Mouse (Mus musculus): ENCODE measurements at regions not wholly inside any gene's neighbourhood (a gene's known extent, or its start where the extent isn't known, plus 50 kb on each side); places are given as distances from the start of the nearest gene placed in this dataset.
A peak's percentile ranks its signal among the peaks of the same experiment; 100 is the strongest.

GRCm38 (mm10) chr1:60665329-60665728 lies 51.3 kb upstream of the Cd28 start:
- H3K4me3 ChIP-seq, result no peak overlapping the region
- TF ChIP-seq CTCF (IDR thresholded peaks at IDR 0.05), result no peak
- intact Hi-C loops (cut with DNase I), result loop anchor here (10.0 kb wide), 1 partner anchor 321 kb away; the partner anchor contains the start of gene Cyp20a1
- no peak overlapping the region for H3K27ac ChIP-seq
- DNase-seq (ENCODE audit: extremely low spot score in 1 of 2, low spot score in 2 of 2), result no peak

- intact Hi-C loops (cut with DNase I), result loop anchor here (10.0 kb wide), 1 partner anchor 318 kb away; the partner anchor contains the start of gene Cyp20a1
- H3K27ac ChIP-seq, result no peak overlapping the region
- H3K4me3 ChIP-seq, result no peak overlapping the region
- no peak for DNase-seq (ENCODE audit: extremely low spot score in 1 of 2, low spot score in 2 of 2)
- no peak for TF ChIP-seq CTCF (IDR thresholded peaks at IDR 0.05)
Observed at GRCm38 (mm10) chr1:60662301-60662986, 54.2 kb upstream of the Cd28 start.

- intact Hi-C loops (cut with DNase I), result loop anchor here (10.0 kb wide), 1 partner anchor 317 kb away; the partner anchor contains the start of gene Cyp20a1
- DNase-seq (ENCODE audit: extremely low spot score in 1 of 2, low spot score in 2 of 2), result no peak
- no peak for TF ChIP-seq CTCF (IDR thresholded peaks at IDR 0.05)
- H3K27ac ChIP-seq, result no peak overlapping the region
- H3K4me3 ChIP-seq, result no peak overlapping the region
Observed at GRCm38 (mm10) chr1:60661857-60662256, 54.7 kb upstream of the Cd28 start.

GRCm38 (mm10) chr1:60659604-60660003 lies 57.0 kb upstream of the Cd28 start:
- no peak for TF ChIP-seq CTCF (IDR thresholded peaks at IDR 0.05)
- intact Hi-C loops (cut with DNase I), result loop anchor here (5.0 to 10.0 kb wide), 4 partner anchors 92 to 315 kb away; partner anchors contain the start of genes Cyp20a1 and Raph1
- H3K4me3 ChIP-seq, result no peak overlapping the region
- no peak for DNase-seq (ENCODE audit: extremely low spot score in 1 of 2, low spot score in 2 of 2)
- H3K27ac ChIP-seq, result no peak overlapping the region

- DNase-seq (ENCODE audit: extremely low spot score in 1 of 2, low spot score in 2 of 2), result no peak
- Histone ChIP-seq H3K27ac (no peak overlapping the region), H3K4me3 (no peak overlapping the region)
- TF ChIP-seq CTCF (IDR thresholded peaks at IDR 0.05), result no peak
- intact Hi-C loops (cut with DNase I), result loop anchor here (5.0 to 10.0 kb wide), 3 partner anchors 92 to 188 kb away; partner anchors contain the start of gene Raph1
Observed at GRCm38 (mm10) chr1:60659041-60659440, 57.6 kb upstream of the Cd28 start.

- no peak overlapping the region for H3K27ac ChIP-seq
- intact Hi-C loops (cut with DNase I), result loop anchor here (5.0 to 10.0 kb wide), 3 partner anchors 91 to 189 kb away; partner anchors contain the start of gene Raph1
- no peak for TF ChIP-seq CTCF (IDR thresholded peaks at IDR 0.05)
Observed at GRCm38 (mm10) chr1:60658383-60658782, 58.2 kb upstream of the Cd28 start.

GRCm38 (mm10) chr1:60657511-60657910 lies 59.1 kb upstream of the Cd28 start:
- TF ChIP-seq CTCF (IDR thresholded peaks at IDR 0.05), result no peak
- intact Hi-C loops (cut with DNase I), result loop anchor here (5.0 to 10.0 kb wide), 3 partner anchors 90 to 190 kb away; partner anchors contain the start of gene Raph1

More at GRCm38 (mm10) chr1:60658383-60658782, 58.2 kb upstream of the Cd28 start:
- no peak for DNase-seq (ENCODE audit: extremely low spot score in 1 of 2, low spot score in 2 of 2)
- no peak overlapping the region for H3K4me3 ChIP-seq

GRCm38 (mm10) chr1:60656976-60657375 lies 59.6 kb upstream of the Cd28 start:
- no peak for DNase-seq (ENCODE audit: extremely low spot score in 1 of 2, low spot score in 2 of 2)
- no peak overlapping the region for H3K27ac ChIP-seq
- intact Hi-C loops (cut with DNase I), result loop anchor here (5.0 to 10.0 kb wide), 3 partner anchors 90 to 190 kb away; partner anchors contain the start of gene Raph1
- TF ChIP-seq CTCF (IDR thresholded peaks at IDR 0.05), result no peak
- H3K4me3 ChIP-seq, result no peak overlapping the region

More at GRCm38 (mm10) chr1:60657511-60657910, 59.1 kb upstream of the Cd28 start:
- DNase-seq (ENCODE audit: extremely low spot score in 1 of 2, low spot score in 2 of 2), result no peak
- Histone ChIP-seq H3K27ac (no peak overlapping the region), H3K4me3 (no peak overlapping the region)

- Histone ChIP-seq H3K4me3 (no peak overlapping the region), H3K27ac (no peak overlapping the region)
- no peak for TF ChIP-seq CTCF (IDR thresholded peaks at IDR 0.05)
- no peak for DNase-seq (ENCODE audit: extremely low spot score in 1 of 2, low spot score in 2 of 2)
- intact Hi-C loops (cut with DNase I), result loop anchor here (5.0 to 10.0 kb wide), 3 partner anchors 89 to 191 kb away; partner anchors contain the start of gene Raph1
Observed at GRCm38 (mm10) chr1:60655691-60656595, 60.7 kb upstream of the Cd28 start.

- no peak for DNase-seq (ENCODE audit: extremely low spot score in 1 of 2, low spot score in 2 of 2)
- no peak overlapping the region for H3K27ac ChIP-seq
- intact Hi-C loops (cut with DNase I), result loop anchor here (5.0 to 10.0 kb wide), 3 partner anchors 88 to 192 kb away; partner anchors contain the start of gene Raph1
- no peak for TF ChIP-seq CTCF (IDR thresholded peaks at IDR 0.05)
- H3K4me3 ChIP-seq, result no peak overlapping the region
Observed at GRCm38 (mm10) chr1:60655206-60655605, 61.4 kb upstream of the Cd28 start.

- no peak for TF ChIP-seq CTCF (IDR thresholded peaks at IDR 0.05)
- intact Hi-C loops (cut with DNase I), result loop anchor here (10.0 kb wide), 1 partner anchor 172 kb away; no protein-coding TSS in a partner anchor
- H3K27ac ChIP-seq, result no peak overlapping the region
- peak in 1 of 2 experiments; percentile 18 for DNase-seq (ENCODE audit: extremely low spot score in 1 of 2, low spot score in 2 of 2)
- no peak overlapping the region for H3K4me3 ChIP-seq
Observed at GRCm38 (mm10) chr1:60652570-60653011, 64.0 kb upstream of the Cd28 start.

Data from left cerebral cortex, adult 2 months (tissue).